ENCODE assay signal across 15 mouse cellular contexts in the genomic region with DNA sequence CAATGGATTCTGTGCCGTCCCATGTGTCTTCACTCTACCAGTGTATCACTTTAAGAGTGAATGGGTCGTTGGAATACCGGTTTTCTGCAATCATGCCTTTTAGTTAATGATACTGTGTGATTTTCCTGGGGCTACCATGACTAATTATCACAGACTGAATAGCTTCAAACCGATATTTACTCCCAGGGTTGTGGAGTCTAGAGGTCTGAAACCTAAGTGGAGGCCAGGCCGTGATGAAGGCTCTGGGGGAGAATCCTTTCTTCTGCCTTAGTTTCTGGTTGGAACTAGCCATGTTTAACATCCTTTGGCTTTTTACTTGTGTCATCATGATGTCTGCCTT.
DNase-seq lines count a peak whose midpoint lies in the region; ATAC-seq and TF ChIP-seq lines count a peak whose summit lies in the region.
"Had no signal": no experiment of that assay in that cellular context is flagged by ENCODE, and none has a peak within 500 bp of the region (broad histone marks: within the 10 kb centered on the region; RNA-seq: fewer than 3 reads in every experiment).

No protein-coding gene starts in this region.

- H3K4me3 ChIP-seq in kidney, embryonic 15.5 days (replicated peaks), result no peak overlapping the region
- no peak overlapping the region for H3K4me3 ChIP-seq in embryonic facial prominence, embryonic 13.5 days
- no peak overlapping the region for H3K4me3 ChIP-seq in forebrain, embryonic 15.5 days
- H3K4me3 ChIP-seq in limb, embryonic 13.5 days, result no peak overlapping the region
- no peak overlapping the region for H3K4me3 ChIP-seq in left cerebral cortex, adult 2 months
- H3K4me3 ChIP-seq: heart, embryonic 12.5 days; midbrain, embryonic 12.5 days had no signal

- intact Hi-C loops in left cerebral cortex, adult 2 months (cut with DNase I), result no loop called here

- H3K4me2 ChIP-seq in kidney, embryonic 15.5 days, result no peak overlapping the region
- no peak overlapping the region for H3K4me2 ChIP-seq in embryonic facial prominence, embryonic 13.5 days
- H3K4me2 ChIP-seq in forebrain, embryonic 15.5 days (replicated peaks), result no peak overlapping the region
- no peak overlapping the region for H3K4me2 ChIP-seq in limb, embryonic 13.5 days (replicated peaks)
- H3K4me2 ChIP-seq: heart, embryonic 12.5 days; midbrain, embryonic 12.5 days had no signal

- no peaks in the 10 kb centered on the region for H3K9me3 ChIP-seq in kidney, embryonic 15.5 days (replicated peaks)
- no peaks in the 10 kb centered on the region for H3K9me3 ChIP-seq in embryonic facial prominence, embryonic 13.5 days
- no peaks in the 10 kb centered on the region for H3K9me3 ChIP-seq in forebrain, embryonic 15.5 days
- no peaks in the 10 kb centered on the region for H3K9me3 ChIP-seq in limb, embryonic 13.5 days
- H3K9me3 ChIP-seq: heart, embryonic 12.5 days; midbrain, embryonic 12.5 days had no signal

- H3K4me1 ChIP-seq in kidney, embryonic 15.5 days, result peaks cover 18% of the 10 kb centered on the region
- H3K4me1 ChIP-seq in embryonic facial prominence, embryonic 13.5 days, result peaks cover 26% of the 10 kb centered on the region
- H3K4me1 ChIP-seq in forebrain, embryonic 15.5 days, result peaks cover 32% of the 10 kb centered on the region
- H3K4me1 ChIP-seq in limb, embryonic 13.5 days, result peaks cover 29% of the 10 kb centered on the region
- H3K4me1 ChIP-seq: heart, embryonic 12.5 days had no signal

- H3K36me3 ChIP-seq in kidney, embryonic 15.5 days, result no peaks in the 10 kb centered on the region
- no peaks in the 10 kb centered on the region for H3K36me3 ChIP-seq in embryonic facial prominence, embryonic 13.5 days
- H3K36me3 ChIP-seq in forebrain, embryonic 15.5 days, result no peaks in the 10 kb centered on the region
- no peaks in the 10 kb centered on the region for H3K36me3 ChIP-seq in limb, embryonic 13.5 days
- H3K36me3 ChIP-seq: heart, embryonic 12.5 days; midbrain, embryonic 12.5 days had no signal

- 0 out of 2 replicates have a peak overlapping the region, but pooled peaks have one; percentile 23 for H3K27ac ChIP-seq in kidney, embryonic 15.5 days
- H3K27ac ChIP-seq in embryonic facial prominence, embryonic 13.5 days, result 0 out of 2 replicates have a peak overlapping the region, but pooled peaks have one; percentile 11
- peak overlapping the region; percentile 3; the same call in 1 of the 2 replicates for H3K27ac ChIP-seq in forebrain, embryonic 15.5 days (replicated peaks)
- peak overlapping the region; percentile 10; the same call in 1 of the 2 replicates for H3K27ac ChIP-seq in limb, embryonic 13.5 days
- H3K27ac ChIP-seq in left cerebral cortex, adult 2 months, result no peak overlapping the region
- H3K27ac ChIP-seq: liver, embryonic 14.5 days; midbrain, embryonic 12.5 days had no signal

- TF ChIP-seq CTCF in left cerebral cortex, adult 2 months (IDR thresholded peaks at IDR 0.05), result no peak

- WGBS in kidney, embryonic 15.5 days, result 66% methylated on average over 5 of the region's 5 CpGs
- 27% methylated on average over 5 of the region's 5 CpGs for WGBS in embryonic facial prominence, embryonic 13.5 days
- 42% methylated on average over 5 of the region's 5 CpGs for WGBS in forebrain, embryonic 15.5 days
- WGBS in limb, embryonic 13.5 days, result 54% methylated on average over 5 of the region's 5 CpGs

- H3K9ac ChIP-seq in kidney, embryonic 15.5 days, result no peak overlapping the region
- no peak overlapping the region for H3K9ac ChIP-seq in embryonic facial prominence, embryonic 13.5 days
- H3K9ac ChIP-seq in forebrain, embryonic 15.5 days (replicated peaks), result no peak overlapping the region
- H3K9ac ChIP-seq in limb, embryonic 13.5 days, result no peak overlapping the region
- H3K9ac ChIP-seq: heart, embryonic 12.5 days; liver, embryonic 14.5 days; midbrain, embryonic 12.5 days had no signal

- no peaks in the 10 kb centered on the region for H3K27me3 ChIP-seq in kidney, embryonic 15.5 days
- H3K27me3 ChIP-seq in embryonic facial prominence, embryonic 13.5 days, result no peaks in the 10 kb centered on the region
- H3K27me3 ChIP-seq in forebrain, embryonic 15.5 days, result no peaks in the 10 kb centered on the region
- H3K27me3 ChIP-seq in limb, embryonic 13.5 days, result no peaks in the 10 kb centered on the region
- H3K27me3 ChIP-seq: heart, embryonic 12.5 days; midbrain, embryonic 12.5 days had no signal

- DNase-seq in kidney, postnatal 4 days, result no peak
- DNase-seq in cerebellum, postnatal 10 days, result no peak
- DNase-seq in left cerebral cortex, adult 2 months (ENCODE audit: extremely low spot score in 1 of 2, low spot score in 2 of 2), result no peak
- DNase-seq: adrenal gland, adult 2 months; cerebellum, adult 11 months; heart, postnatal 4 days; layer of hippocampus, adult 9-11 months; lung, postnatal 10 days had no signal

- ATAC-seq in kidney, embryonic 15.5 days (replicated peaks; ENCODE audit: low FRiP score), result peak; percentile 61
- ATAC-seq in embryonic facial prominence, embryonic 13.5 days (ENCODE audit: insufficient number of reproducible peaks, insufficient read depth, low FRiP score, low TSS enrichment, low read depth), result no peak
- ATAC-seq in forebrain, embryonic 15.5 days (replicated peaks), result no peak
- ATAC-seq in limb, embryonic 13.5 days (ENCODE audit: low FRiP score, low read depth), result no peak
